Mouse (Mus musculus) kidney, adult 8-10 months (tissue): ENCODE results near the gene Tmem169.

Source experiments
- DNase-seq, 2 experiments: peaks; one replicate each; pipeline ENCODE4 v3.0.0; 2022

Gene Tmem169

GRCm38 (mm10) chr1:72334807-72335206 is 50.6 kb downstream of the Tmem169 start:
- DNase-seq = no peak

- DNase-seq = no peak
Measured at GRCm38 (mm10) chr1:72336780-72337179, 52.6 kb downstream of the Tmem169 start.

GRCm38 (mm10) chr1:72338341-72338740 is 54.2 kb downstream of the Tmem169 start:
- DNase-seq = peak; percentile 21 to 22

GRCm38 (mm10) chr1:72347873-72348272 is 63.7 kb downstream of the Tmem169 start:
- no peak for DNase-seq
